In genomic region chr11:69063413-69064201, GRCm38 (mm10) we compare ENCODE assay signal across 8 mouse cellular contexts. TPM values are rescaled to one million over a fixed set of nuclear protein-coding genes. Genes with fewer than 3 reads are reported as not detected.
DNase-seq lines count a peak whose midpoint lies in the region; TF ChIP-seq lines count a peak whose summit lies in the region.

No protein-coding gene starts in this region.

- no peaks in the 10 kb centered on the region for H3K36me3 ChIP-seq in erythroblast, embryonic 14.5 days (ENCODE audit: control insufficient read depth)

- H3K9me3 ChIP-seq in erythroblast, embryonic 14.5 days (ENCODE audit: control insufficient read depth, low read length), result no peaks in the 10 kb centered on the region

- DNase-seq in CD8-positive naive resting alpha-beta T cell, adult 2 months (ENCODE audit: low read depth in 2 of 2, low spot score in 2 of 2), result peak; percentile 87 to 90
- peak; percentile 51 for DNase-seq in heart, postnatal 25 days (ENCODE audit: low spot score)
- peak; percentile 83 to 87 for DNase-seq in layer of hippocampus, postnatal 10 days (ENCODE audit: low spot score in 2 of 2)
- peak; percentile 77 for DNase-seq in lung, postnatal 36 days
- peak; percentile 68 to 78 for DNase-seq in right cerebral cortex, adult 2 months (ENCODE audit: low spot score in 2 of 2)
- peak; percentile 81 for DNase-seq in urinary bladder, postnatal 14 days (ENCODE audit: low spot score)

- H3K4me3 ChIP-seq in bone marrow macrophage, adult 2 months (ENCODE audit: insufficient read depth, low read length), result peak overlapping the region; percentile 80
- peak overlapping the region; percentile 80 for H3K4me3 ChIP-seq in erythroblast, embryonic 14.5 days (replicated peaks)

- H3K27me3 ChIP-seq in erythroblast, embryonic 14.5 days (ENCODE audit: control insufficient read depth), result no peaks in the 10 kb centered on the region

- H3K4me1 ChIP-seq in bone marrow macrophage, adult 2 months (ENCODE audit: control insufficient read depth, insufficient read depth, low read length), result peaks cover 18% of the 10 kb centered on the region
- H3K4me1 ChIP-seq in erythroblast, embryonic 14.5 days (ENCODE audit: control insufficient read depth), result peaks cover 74% of the 10 kb centered on the region

- H3K27ac ChIP-seq in bone marrow macrophage, adult 2 months (ENCODE audit: insufficient read depth, low read depth, low read length), result peak overlapping the region; percentile 77

- TF ChIP-seq POLR2A in bone marrow macrophage, adult 2 months (IDR thresholded peaks at IDR 0.05; ENCODE audit: borderline replicate concordance, low read depth, low read length), result no peak

- no peak for TF ChIP-seq CTCF in bone marrow macrophage, adult 2 months (IDR thresholded peaks at IDR 0.05; ENCODE audit: low read depth, low read length)

- intact Hi-C loops in heart, postnatal 25 days (cut with DNase I), result loop anchor here (1.0 to 10.0 kb wide), 3 partner anchors 22 to 181 kb away; no protein-coding TSS in a partner anchor

RNA-seq across cellular contexts. Expression of gene Borcs6, which starts 4.1 kb away (rescaled TPM):
- polyA plus RNA-seq in bone marrow macrophage, adult 2 months (2012; ENCODE audit: insufficient read depth, insufficient read length, missing spikeins), result 30.5 and 36.9 TPM in 2 replicates
- polyA plus RNA-seq in erythroblast, embryonic 14.5 days (2012), result 2.0 and 2.4 TPM in 2 replicates
- total RNA-seq in heart, postnatal 25 days (2021), result 10 to 100 TPM; 14.4 to 16.4 TPM
- total RNA-seq in layer of hippocampus, postnatal 10 days (2021), result 10 to 100 TPM; 24.2 to 24.9 TPM

RNA-seq across cellular contexts. Expression of gene Tmem107, which starts 7.0 kb away (rescaled TPM):
- 9.8 and 14.6 TPM in 2 replicates for polyA plus RNA-seq in bone marrow macrophage, adult 2 months (2012; ENCODE audit: insufficient read depth, insufficient read length, missing spikeins)
- polyA plus RNA-seq in erythroblast, embryonic 14.5 days (2012), result 10.0 and 12.3 TPM in 2 replicates
- 1 to 10 TPM; 4.4 to 9.8 TPM for total RNA-seq in heart, postnatal 25 days (2021)
- total RNA-seq in layer of hippocampus, postnatal 10 days (2021), result 10 to 100 TPM; 10.4 to 14.0 TPM

RNA-seq across cellular contexts. Expression of gene Aurkb, which starts 18.2 kb away (rescaled TPM):
- polyA plus RNA-seq in bone marrow macrophage, adult 2 months (2012; ENCODE audit: insufficient read depth, insufficient read length, missing spikeins), result 52.8 and 53.9 TPM in 2 replicates
- polyA plus RNA-seq in erythroblast, embryonic 14.5 days (2012), result 20.3 and 26.6 TPM in 2 replicates
- 1 to 10 TPM in 1 of 2 experiments, under 1 TPM in 1; 0.62 to 1.2 TPM for total RNA-seq in heart, postnatal 25 days (2021)
- 1 to 10 TPM; 5.3 to 6.0 TPM for total RNA-seq in layer of hippocampus, postnatal 10 days (2021)

RNA-seq across cellular contexts. Expression of gene Vamp2, which starts 24.7 kb away (rescaled TPM):
- 76.6 and 79.4 TPM in 2 replicates for polyA plus RNA-seq in bone marrow macrophage, adult 2 months (2012; ENCODE audit: insufficient read depth, insufficient read length, missing spikeins)
- 7.9 and 9.1 TPM in 2 replicates for polyA plus RNA-seq in erythroblast, embryonic 14.5 days (2012)
- total RNA-seq in heart, postnatal 25 days (2021), result 10 to 100 TPM; 59.6 to 65.7 TPM
- 1,000 to 10,000 TPM in 1 of 2 experiments, 100 to 1,000 TPM in 1; 909 to 1,029 TPM for total RNA-seq in layer of hippocampus, postnatal 10 days (2021)

RNA-seq across cellular contexts. Expression of gene Per1, which starts 31.4 kb away (rescaled TPM):
- 24.7 and 35.9 TPM in 2 replicates for polyA plus RNA-seq in bone marrow macrophage, adult 2 months (2012; ENCODE audit: insufficient read depth, insufficient read length, missing spikeins)
- polyA plus RNA-seq in erythroblast, embryonic 14.5 days (2012), result 1.4 and 1.5 TPM in 2 replicates
- 10 to 100 TPM; 32.3 to 61.0 TPM for total RNA-seq in heart, postnatal 25 days (2021)
- total RNA-seq in layer of hippocampus, postnatal 10 days (2021), result 10 to 100 TPM; 54.4 to 67.2 TPM

Comparison
In these comparisons a context has a peak if more than half of its experiments do, and no peak if none do; other contexts are left out.
1. Peak in every context shown above with its lines: DNase-seq, H3K4me3 ChIP-seq and H3K27ac ChIP-seq.